Mouse (Mus musculus): ENCODE measurements around the gene Arhgef28. TPM values are rescaled to one million over a fixed set of nuclear protein-coding genes. Genes with fewer than 3 reads are reported as not detected.
A peak's percentile ranks its signal among the peaks of the same experiment; 100 is the strongest.

Arhgef28 gene
- 10.7 and 15.4 TPM in 2 replicates for polyA plus RNA-seq (2015; fragmentation: Nextera tagmentation; extraction: Ambion mirVana)

- WGBS, result under 1% methylated on average over 64 of the region's 76 CpGs
- peaks cover 16% of the 10 kb centered on the region for H3K4me1 ChIP-seq (replicated peaks)
- H3K4me2 ChIP-seq, result peak within 1 kb of the TSS; percentile 87
- peak within 1 kb of the TSS; percentile 82 for H3K27ac ChIP-seq
- H3K9me3 ChIP-seq (replicated peaks), result no peaks in the 10 kb centered on the region
- no peaks in the 10 kb centered on the region for H3K36me3 ChIP-seq
- H3K27me3 ChIP-seq, result 0 out of 2 replicates have a peak, but pooled peaks cover 10% of the 10 kb centered on the region
- peak within 1 kb of the TSS; percentile 65 for H3K9ac ChIP-seq
- H3K4me3 ChIP-seq, result peak within 1 kb of the TSS; percentile 60
- peak; percentile 89 for ATAC-seq (replicated peaks; ENCODE audit: insufficient number of reproducible peaks, insufficient read depth, low FRiP score, low read depth)
Measured at GRCm38 (mm10) chr13:98205771-98206545, at the start of gene Arhgef28. Gene Arhgef28 (minus strand): TSS chr13:98206439.

- H3K9me3 ChIP-seq (replicated peaks), result no peaks in the 10 kb centered on the region
- no peak overlapping the region for H3K4me3 ChIP-seq
- no peaks in the 10 kb centered on the region for H3K27me3 ChIP-seq
- no peak overlapping the region for H3K27ac ChIP-seq
- no peak overlapping the region for H3K4me2 ChIP-seq
- peaks cover 81% of the 10 kb centered on the region for H3K36me3 ChIP-seq
- no peaks in the 10 kb centered on the region for H3K4me1 ChIP-seq (replicated peaks)
- ATAC-seq (replicated peaks; ENCODE audit: insufficient number of reproducible peaks, insufficient read depth, low FRiP score, low read depth), result no peak
- no peak overlapping the region for H3K9ac ChIP-seq
- 74% methylated on average over 9 of the region's 9 CpGs for WGBS
Measured at GRCm38 (mm10) chr13:98254921-98255320, 48.7 kb upstream of the Arhgef28 start.

- Histone ChIP-seq H3K9ac (no peak overlapping the region), H3K9me3 (replicated peaks) (no peaks in the 10 kb centered on the region), H3K36me3 (peaks cover 64% of the 10 kb centered on the region), H3K4me2 (no peak overlapping the region), H3K27ac (no peak overlapping the region), H3K4me1 (replicated peaks) (no peaks in the 10 kb centered on the region), H3K4me3 (no peak overlapping the region), H3K27me3 (no peaks in the 10 kb centered on the region)
- no peak for ATAC-seq (replicated peaks; ENCODE audit: insufficient number of reproducible peaks, insufficient read depth, low FRiP score, low read depth)
- WGBS, result 90% methylated on average over 10 of the region's 10 CpGs
Measured at GRCm38 (mm10) chr13:98249594-98249993, 43.4 kb upstream of the Arhgef28 start.

GRCm38 (mm10) chr13:98245386-98245785, 39.1 kb upstream of the Arhgef28 start:
- ATAC-seq (replicated peaks; ENCODE audit: insufficient number of reproducible peaks, insufficient read depth, low FRiP score, low read depth), result no peak
- no peak overlapping the region for H3K27ac ChIP-seq
- no peaks in the 10 kb centered on the region for H3K27me3 ChIP-seq
- H3K4me1 ChIP-seq (replicated peaks), result no peaks in the 10 kb centered on the region
- peaks cover 31% of the 10 kb centered on the region for H3K36me3 ChIP-seq
- H3K4me2 ChIP-seq, result no peak overlapping the region
- no peaks in the 10 kb centered on the region for H3K9me3 ChIP-seq (replicated peaks)
- H3K4me3 ChIP-seq, result no peak overlapping the region
- 76% methylated on average over 7 of the region's 7 CpGs for WGBS
- no peak overlapping the region for H3K9ac ChIP-seq

- Histone ChIP-seq H3K4me2 (no peak overlapping the region), H3K27me3 (no peaks in the 10 kb centered on the region), H3K9ac (no peak overlapping the region), H3K9me3 (replicated peaks) (no peaks in the 10 kb centered on the region), H3K36me3 (peaks cover 25% of the 10 kb centered on the region), H3K4me1 (replicated peaks) (no peaks in the 10 kb centered on the region), H3K27ac (no peak overlapping the region), H3K4me3 (no peak overlapping the region)
- 62% methylated on average over 5 of the region's 5 CpGs for WGBS
- no peak for ATAC-seq (replicated peaks; ENCODE audit: insufficient number of reproducible peaks, insufficient read depth, low FRiP score, low read depth)
Measured at GRCm38 (mm10) chr13:98244571-98245350, 38.5 kb upstream of the Arhgef28 start.

GRCm38 (mm10) chr13:98241531-98242282, 35.5 kb upstream of the Arhgef28 start:
- Histone ChIP-seq H3K4me3 (no peak overlapping the region), H3K27ac (no peak overlapping the region), H3K4me1 (replicated peaks) (no peaks in the 10 kb centered on the region), H3K36me3 (no peaks in the 10 kb centered on the region), H3K9ac (no peak overlapping the region), H3K4me2 (no peak overlapping the region), H3K27me3 (peaks cover 3% of the 10 kb centered on the region; the same call in 1 of the 2 replicates), H3K9me3 (replicated peaks) (no peaks in the 10 kb centered on the region)
- WGBS, result 56% methylated on average over 9 of the region's 9 CpGs
- ATAC-seq (replicated peaks; ENCODE audit: insufficient number of reproducible peaks, insufficient read depth, low FRiP score, low read depth), result no peak

- Histone ChIP-seq H3K4me1 (replicated peaks) (no peaks in the 10 kb centered on the region), H3K27ac (no peak overlapping the region), H3K36me3 (no peaks in the 10 kb centered on the region), H3K9me3 (replicated peaks) (no peaks in the 10 kb centered on the region), H3K27me3 (peaks cover 3% of the 10 kb centered on the region; the same call in 1 of the 2 replicates), H3K9ac (no peak overlapping the region), H3K4me2 (no peak overlapping the region), H3K4me3 (no peak overlapping the region)
- no peak for ATAC-seq (replicated peaks; ENCODE audit: insufficient number of reproducible peaks, insufficient read depth, low FRiP score, low read depth)
- 17% methylated on average over 12 of the region's 12 CpGs for WGBS
Measured at GRCm38 (mm10) chr13:98239978-98240641, 33.9 kb upstream of the Arhgef28 start.

GRCm38 (mm10) chr13:98235451-98235850, 29.2 kb upstream of the Arhgef28 start:
- ATAC-seq (replicated peaks; ENCODE audit: insufficient number of reproducible peaks, insufficient read depth, low FRiP score, low read depth), result no peak
- H3K9ac ChIP-seq, result no peak overlapping the region
- WGBS, result 53% methylated on average over 6 of the region's 6 CpGs
- H3K9me3 ChIP-seq (replicated peaks), result no peaks in the 10 kb centered on the region
- H3K4me2 ChIP-seq, result no peak overlapping the region
- no peaks in the 10 kb centered on the region for H3K4me1 ChIP-seq (replicated peaks)
- peaks cover 3% of the 10 kb centered on the region; the same call in 1 of the 2 replicates for H3K27me3 ChIP-seq
- H3K36me3 ChIP-seq, result no peaks in the 10 kb centered on the region
- no peak overlapping the region for H3K27ac ChIP-seq
- no peak overlapping the region for H3K4me3 ChIP-seq

- H3K9me3 ChIP-seq (replicated peaks), result no peaks in the 10 kb centered on the region
- ATAC-seq (replicated peaks; ENCODE audit: insufficient number of reproducible peaks, insufficient read depth, low FRiP score, low read depth), result no peak
- WGBS, result 89% methylated on average over 1 of the region's 1 CpGs
- no peak overlapping the region for H3K27ac ChIP-seq
- H3K4me3 ChIP-seq, result no peak overlapping the region
- no peaks in the 10 kb centered on the region for H3K27me3 ChIP-seq
- H3K36me3 ChIP-seq, result no peaks in the 10 kb centered on the region
- H3K4me1 ChIP-seq (replicated peaks), result no peaks in the 10 kb centered on the region
- H3K9ac ChIP-seq, result no peak overlapping the region
- no peak overlapping the region for H3K4me2 ChIP-seq
Measured at GRCm38 (mm10) chr13:98230511-98230910, 24.3 kb upstream of the Arhgef28 start.

- ATAC-seq (replicated peaks; ENCODE audit: insufficient number of reproducible peaks, insufficient read depth, low FRiP score, low read depth), result no peak
- H3K4me2 ChIP-seq, result no peak overlapping the region
- no peak overlapping the region for H3K9ac ChIP-seq
- H3K4me1 ChIP-seq (replicated peaks), result peaks cover 3% of the 10 kb centered on the region; the same call in 1 of the 2 replicates
- H3K4me3 ChIP-seq, result no peak overlapping the region
- H3K9me3 ChIP-seq (replicated peaks), result no peaks in the 10 kb centered on the region
- 65% methylated on average over 2 of the region's 2 CpGs for WGBS
- no peaks in the 10 kb centered on the region for H3K27me3 ChIP-seq
- H3K27ac ChIP-seq, result no peak overlapping the region
- no peaks in the 10 kb centered on the region for H3K36me3 ChIP-seq
Measured at GRCm38 (mm10) chr13:98226225-98226624, 20.0 kb upstream of the Arhgef28 start.
